In the genomic region with DNA sequence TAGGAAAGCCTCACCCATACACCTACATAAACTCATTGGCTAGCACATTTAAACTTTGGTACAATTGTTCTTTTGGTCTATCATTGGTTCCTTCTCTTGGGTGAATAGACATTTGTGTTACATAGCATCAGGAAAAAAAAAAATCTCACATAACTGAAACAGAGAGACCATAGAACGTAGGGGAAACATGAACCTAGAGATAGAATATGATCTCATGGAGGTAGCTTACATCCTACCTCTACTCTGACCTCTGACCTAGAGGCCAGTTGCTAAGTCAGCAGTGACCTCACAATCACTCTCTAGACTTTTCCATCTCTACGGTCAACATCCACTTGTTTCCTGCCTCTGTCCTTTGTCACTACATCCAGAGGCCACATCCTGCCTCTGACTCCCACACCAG, we compare ENCODE assay signal across 38 mouse cellular contexts. TPM values are rescaled to one million over a fixed set of nuclear protein-coding genes. Genes with fewer than 3 reads are reported as not detected.
"Had no signal": no experiment of that assay in that cellular context is flagged by ENCODE, and none has a peak within 500 bp of the region (broad histone marks: within the 10 kb centered on the region; RNA-seq: fewer than 3 reads in every experiment).

A gene (plus strand): TSS at position 301 of the 400 bp plus-strand sequence.

- H3K4me3 ChIP-seq: embryonic facial prominence, embryonic 10.5 days; embryonic facial prominence, embryonic 12.5 days; embryonic facial prominence, embryonic 13.5 days; embryonic facial prominence, embryonic 15.5 days; erythroblast, embryonic 14.5 days; forebrain, embryonic 10.5 days; forebrain, embryonic 12.5 days; forebrain, embryonic 13.5 days; forebrain, embryonic 15.5 days; gastrocnemius, adult 2 months; heart, adult 2 months had no signal

- H3K4me1 ChIP-seq: embryonic facial prominence, embryonic 10.5 days; embryonic facial prominence, embryonic 12.5 days; embryonic facial prominence, embryonic 13.5 days; embryonic facial prominence, embryonic 15.5 days; forebrain, embryonic 10.5 days; forebrain, embryonic 12.5 days; forebrain, embryonic 13.5 days; forebrain, embryonic 15.5 days had no signal

- H3K27me3 ChIP-seq: embryonic facial prominence, embryonic 12.5 days; embryonic facial prominence, embryonic 13.5 days; embryonic facial prominence, embryonic 15.5 days; forebrain, embryonic 12.5 days; forebrain, embryonic 13.5 days; forebrain, embryonic 15.5 days had no signal

- H3K27ac ChIP-seq: embryonic facial prominence, embryonic 10.5 days; embryonic facial prominence, embryonic 12.5 days; embryonic facial prominence, embryonic 13.5 days; embryonic facial prominence, embryonic 15.5 days; forebrain, embryonic 10.5 days; forebrain, embryonic 12.5 days; forebrain, embryonic 13.5 days; forebrain, embryonic 15.5 days; gastrocnemius, adult 2 months; heart, adult 2 months had no signal

- H3K36me3 ChIP-seq: embryonic facial prominence, embryonic 10.5 days; embryonic facial prominence, embryonic 12.5 days; embryonic facial prominence, embryonic 13.5 days; embryonic facial prominence, embryonic 15.5 days; forebrain, embryonic 10.5 days; forebrain, embryonic 12.5 days; forebrain, embryonic 15.5 days had no signal

- DNase-seq: cerebellum, adult 2 months; cerebellum, adult 8-10 months; cerebellum, adult 9-10 months; cerebellum, adult 9-11 months; cerebellum, postnatal 10 days; cerebellum, postnatal 14 days; cerebellum, postnatal 25 days; cerebellum, postnatal 36 days; embryo, embryonic 11 days; forebrain, postnatal 0 days; gastrocnemius, adult 2 months; gastrocnemius, postnatal 10 days; gastrocnemius, postnatal 14 days; gastrocnemius, postnatal 25 days; gastrocnemius, postnatal 36 days; heart, adult 2 months had no signal

RNA-seq across cellular contexts. Expression of the gene that starts here (rescaled TPM):
- total RNA-seq: common myeloid progenitor, adult 5-6 weeks; forebrain, postnatal 0 days; gastrocnemius, adult 18-20 months; gastrocnemius, adult 2 months; gastrocnemius, adult 8-10 months; gastrocnemius, postnatal 10 days; gastrocnemius, postnatal 14 days; gastrocnemius, postnatal 25 days; gastrocnemius, postnatal 36 days; gastrocnemius, postnatal 4 days; granulocyte monocyte progenitor cell, adult 5-6 weeks; heart, adult 2 months; heart, adult 8-10 months had no signal
- polyA plus RNA-seq: cortical plate, adult 2 months; embryonic facial prominence, embryonic 10.5 days; embryonic facial prominence, embryonic 11.5 days; embryonic facial prominence, embryonic 12.5 days; embryonic facial prominence, embryonic 13.5 days; embryonic facial prominence, embryonic 14.5 days; embryonic facial prominence, embryonic 15.5 days; erythroblast, embryonic 14.5 days; forebrain, embryonic 10.5 days; forebrain, embryonic 11.5 days; forebrain, embryonic 12.5 days; forebrain, embryonic 13.5 days; forebrain, embryonic 14.5 days; forebrain, embryonic 15.5 days; forebrain, embryonic 16.5 days; forebrain, postnatal 0 days; frontal cortex, adult 2 months had no signal
